Mouse (Mus musculus) forebrain, embryonic 10.5 days (tissue): ENCODE measurements around the gene Rapgefl1. TPM values are rescaled to one million over a fixed set of nuclear protein-coding genes. Genes with fewer than 3 reads are reported as not detected.

Experiments used
- DNase-seq: peaks from one replicate; pipeline ENCODE4 v3.0.0-alpha.2; 2017; ENCODE audit warnings: low spot score; ENCODE audit errors: extremely low spot score
- H3K27ac ChIP-seq: fragments of 300-500 bp; sonication (generic); 2 replicates; pipeline ENCODE4 v1.5.1; 2016; ENCODE audit warnings: mild to moderate bottlenecking
- H3K27me3 ChIP-seq: fragments of 300-500 bp; sonication (generic); 2 replicates; pipeline ENCODE4 v1.6.1; 2016; ENCODE audit warnings: mild to moderate bottlenecking; ENCODE audit not compliant: poor library complexity, severe bottlenecking
- H3K36me3 ChIP-seq: fragments of 300-500 bp; sonication (generic); replicated peaks from 2 replicates; pipeline ENCODE4 v1.6.1; 2016; ENCODE audit warnings: mild to moderate bottlenecking, moderate library complexity
- H3K4me1 ChIP-seq: fragments of 300-500 bp; sonication (generic); 2 replicates; pipeline ENCODE4 v1.6.1; 2016
- H3K4me3 ChIP-seq: fragments of 300-500 bp; sonication (generic); 2 replicates; pipeline ENCODE4 v1.5.1; 2016; ENCODE audit warnings: mild to moderate bottlenecking, moderate library complexity
- H3K9me3 ChIP-seq: fragments of 300-500 bp; sonication (generic); 2 replicates; pipeline ENCODE4 v1.6.1; 2016; ENCODE audit warnings: mild to moderate bottlenecking, moderate library complexity
- WGBS: fragments of 180-500 bp; shearing (Covaris S2); methylation state at CpG from one replicate; pipeline ENCODE4 v1.1.7; 2016; 5-methylcytosine and 5-hydroxymethylcytosine counted together
- polyA plus RNA-seq: library from polyadenylated mRNA; unstranded; fragments of >200 nt; fragmentation: Nextera tagmentation; extraction: Ambion mirVana; gene quantifications from 2 replicates; pipeline ENCODE4 v1.2.1, GENCODE M21; 2016

The Rapgefl1 gene
- polyA plus RNA-seq, 1 experiment from 2014 or later, result 1.2 TPM

- Histone ChIP-seq H3K4me3 (no peak overlapping the region), H3K9me3 (no peaks in the 10 kb centered on the region), H3K27ac (no peak overlapping the region), H3K36me3 (peaks cover 100% of the 10 kb centered on the region), H3K27me3 (no peaks in the 10 kb centered on the region), H3K4me1 (peaks cover 2% of the 10 kb centered on the region)
- no peak for DNase-seq
- WGBS, result 78% methylated on average over 12 of the region's 12 CpGs
These were observed 7.4 kb upstream of the Rapgefl1 start for GRCm38 (mm10) chr11:98829091-98829775.

- no peak for DNase-seq
- 82% methylated on average over 4 of the region's 4 CpGs for WGBS
- Histone ChIP-seq H3K4me3 (no peak overlapping the region), H3K4me1 (peaks cover 8% of the 10 kb centered on the region), H3K27ac (no peak overlapping the region), H3K9me3 (no peaks in the 10 kb centered on the region), H3K27me3 (no peaks in the 10 kb centered on the region), H3K36me3 (peaks cover 100% of the 10 kb centered on the region)
These were observed 6.7 kb upstream of the Rapgefl1 start for GRCm38 (mm10) chr11:98829875-98830274.

- H3K27me3 ChIP-seq, result peaks cover 41% of the 10 kb centered on the region
- H3K4me1 ChIP-seq, result peaks cover 49% of the 10 kb centered on the region
- no peaks in the 10 kb centered on the region for H3K9me3 ChIP-seq
- no peak overlapping the region for H3K4me3 ChIP-seq
- H3K36me3 ChIP-seq, result peaks cover 45% of the 10 kb centered on the region
- 35% methylated on average over 5 of the region's 5 CpGs for WGBS
- DNase-seq, result no peak
- peak overlapping the region; percentile 49; the same call in 1 of the 2 replicates for H3K27ac ChIP-seq
These were observed 1.3 kb upstream of the Rapgefl1 start for GRCm38 (mm10) chr11:98835296-98835695.

GRCm38 (mm10) chr11:98835725-98836124, 860 bp upstream of the Rapgefl1 start:
- no peak overlapping the region for H3K27ac ChIP-seq
- peaks cover 41% of the 10 kb centered on the region for H3K36me3 ChIP-seq
- WGBS, result 57% methylated on average over 3 of the region's 3 CpGs
- no peak for DNase-seq
- H3K4me3 ChIP-seq, result no peak overlapping the region
- H3K4me1 ChIP-seq, result peaks cover 49% of the 10 kb centered on the region
- H3K9me3 ChIP-seq, result no peaks in the 10 kb centered on the region
- peaks cover 41% of the 10 kb centered on the region for H3K27me3 ChIP-seq

GRCm38 (mm10) chr11:98836128-98836527, 457 bp upstream of the Rapgefl1 start:
- peak overlapping the region; percentile 77 for H3K4me3 ChIP-seq
- no peak overlapping the region for H3K27ac ChIP-seq
- peaks cover 37% of the 10 kb centered on the region for H3K36me3 ChIP-seq
- no peaks in the 10 kb centered on the region for H3K9me3 ChIP-seq
- H3K27me3 ChIP-seq, result peaks cover 41% of the 10 kb centered on the region
- DNase-seq, result no peak
- peaks cover 49% of the 10 kb centered on the region for H3K4me1 ChIP-seq
- WGBS, result 31% methylated on average over 7 of the region's 7 CpGs

GRCm38 (mm10) chr11:98837231-98837704, 683 bp downstream of the Rapgefl1 start:
- H3K4me3 ChIP-seq, result peak overlapping the region; percentile 77
- WGBS, result 2% methylated on average over 24 of the region's 29 CpGs
- DNase-seq, result no peak
- peaks cover 41% of the 10 kb centered on the region for H3K27me3 ChIP-seq
- peaks cover 49% of the 10 kb centered on the region for H3K4me1 ChIP-seq
- peak overlapping the region; percentile 83 for H3K27ac ChIP-seq
- H3K9me3 ChIP-seq, result no peaks in the 10 kb centered on the region
- peaks cover 26% of the 10 kb centered on the region for H3K36me3 ChIP-seq

- Histone ChIP-seq H3K4me1 (peaks cover 49% of the 10 kb centered on the region), H3K4me3 (peak overlapping the region; percentile 77; the same call in 1 of the 2 replicates), H3K27me3 (peaks cover 41% of the 10 kb centered on the region), H3K27ac (no peak overlapping the region), H3K36me3 (peaks cover 19% of the 10 kb centered on the region), H3K9me3 (no peaks in the 10 kb centered on the region)
- DNase-seq, result no peak
- WGBS, result 46% methylated on average over 11 of the region's 11 CpGs
These were observed 1.3 kb downstream of the Rapgefl1 start for GRCm38 (mm10) chr11:98837917-98838316.

GRCm38 (mm10) chr11:98838512-98838911, 1.9 kb downstream of the Rapgefl1 start:
- Histone ChIP-seq H3K27ac (no peak overlapping the region), H3K27me3 (peaks cover 41% of the 10 kb centered on the region), H3K4me1 (peaks cover 49% of the 10 kb centered on the region), H3K4me3 (no peak overlapping the region), H3K9me3 (no peaks in the 10 kb centered on the region), H3K36me3 (peaks cover 13% of the 10 kb centered on the region)
- 87% methylated on average over 9 of the region's 9 CpGs for WGBS
- DNase-seq, result no peak

- H3K27ac ChIP-seq, result no peak overlapping the region
- no peak overlapping the region for H3K4me3 ChIP-seq
- no peaks in the 10 kb centered on the region for H3K9me3 ChIP-seq
- peaks cover 41% of the 10 kb centered on the region for H3K27me3 ChIP-seq
- peaks cover 4% of the 10 kb centered on the region for H3K36me3 ChIP-seq
- H3K4me1 ChIP-seq, result peaks cover 45% of the 10 kb centered on the region
- 54% methylated on average over 6 of the region's 6 CpGs for WGBS
- no peak for DNase-seq
These were observed 2.8 kb downstream of the Rapgefl1 start for GRCm38 (mm10) chr11:98839402-98839801.

- 78% methylated on average over 10 of the region's 10 CpGs for WGBS
- no peak for DNase-seq
- no peak overlapping the region for H3K27ac ChIP-seq
- no peak overlapping the region for H3K4me3 ChIP-seq
- no peaks in the 10 kb centered on the region; the same call in 1 of the 2 replicates for H3K36me3 ChIP-seq
- no peaks in the 10 kb centered on the region for H3K9me3 ChIP-seq
- H3K27me3 ChIP-seq, result peaks cover 41% of the 10 kb centered on the region
- H3K4me1 ChIP-seq, result peaks cover 40% of the 10 kb centered on the region
These were observed 3.3 kb downstream of the Rapgefl1 start for GRCm38 (mm10) chr11:98839897-98840296.

- Histone ChIP-seq H3K27ac (no peak overlapping the region), H3K27me3 (peaks cover 22% of the 10 kb centered on the region), H3K4me1 (peaks cover 21% of the 10 kb centered on the region), H3K4me3 (no peak overlapping the region), H3K36me3 (no peaks in the 10 kb centered on the region), H3K9me3 (no peaks in the 10 kb centered on the region)
- 61% methylated on average over 13 of the region's 13 CpGs for WGBS
- DNase-seq, result no peak
These were observed 9.4 kb downstream of the Rapgefl1 start for GRCm38 (mm10) chr11:98846016-98846415.

GRCm38 (mm10) chr11:98846865-98847604, 10.4 kb downstream of the Rapgefl1 start:
- Histone ChIP-seq H3K36me3 (no peaks in the 10 kb centered on the region), H3K4me3 (no peak overlapping the region), H3K27me3 (peaks cover 26% of the 10 kb centered on the region), H3K27ac (no peak overlapping the region), H3K4me1 (peaks cover 21% of the 10 kb centered on the region), H3K9me3 (no peaks in the 10 kb centered on the region)
- 65% methylated on average over 19 of the region's 19 CpGs for WGBS
- no peak for DNase-seq
